Mouse (Mus musculus) lung, adult 18-20 months (tissue): ENCODE measurements at regions not wholly inside any gene's neighbourhood (a gene's known extent, or its start where the extent isn't known, plus 50 kb on each side); places are given as distances from the start of the nearest gene placed in this dataset.
A peak's percentile ranks its signal among the peaks of the same experiment; 100 is the strongest.
"Not testable (repeated sequence)": the region's sequence is repeated elsewhere in the genome, so short reads cannot be mapped to it uniquely, and the experiment has no call there.

Experiments
- DNase-seq, 2 experiments: peaks; one replicate each; pipeline ENCODE4 v3.0.0; 2022; ENCODE audit warnings: mixed read lengths in 2 of 2

GRCm38 (mm10) chr12:74825664-74826063 lies 351.5 kb downstream of the Kcnh5 start:
- DNase-seq: no peak

GRCm38 (mm10) chr12:74824735-74825494 lies 352.2 kb downstream of the Kcnh5 start:
- peak; percentile 4 to 9 for DNase-seq

GRCm38 (mm10) chr12:74816181-74816580 lies 361.0 kb downstream of the Kcnh5 start:
- not testable (repeated sequence) for DNase-seq

GRCm38 (mm10) chr12:74808571-74808970 lies 368.6 kb downstream of the Kcnh5 start:
- DNase-seq: not testable (repeated sequence)

GRCm38 (mm10) chr12:74807926-74808325 lies 369.2 kb downstream of the Kcnh5 start:
- not testable (repeated sequence) for DNase-seq

- no peak for DNase-seq
These were observed 373.2 kb downstream of the Kcnh5 start for GRCm38 (mm10) chr12:74803740-74804512.

- DNase-seq: no peak
These were observed 385.1 kb downstream of the Kcnh5 start for GRCm38 (mm10) chr12:74792036-74792435.

GRCm38 (mm10) chr12:74762284-74762683 lies 414.8 kb downstream of the Kcnh5 start:
- no peak for DNase-seq

GRCm38 (mm10) chr12:74745051-74745450 lies 428.9 kb upstream of the Gm11042 start:
- DNase-seq: no peak

GRCm38 (mm10) chr12:74728866-74729265 lies 412.7 kb upstream of the Gm11042 start:
- no peak for DNase-seq

- no peak for DNase-seq
These were observed 363.0 kb upstream of the Gm11042 start for GRCm38 (mm10) chr12:74679149-74679548.

- DNase-seq: no peak
These were observed 361.6 kb upstream of the Gm11042 start for GRCm38 (mm10) chr12:74677835-74678234.

GRCm38 (mm10) chr12:74658406-74658805 lies 342.2 kb upstream of the Gm11042 start:
- DNase-seq: no peak

- no peak for DNase-seq
These were observed 340.9 kb upstream of the Gm11042 start for GRCm38 (mm10) chr12:74657036-74657648.

GRCm38 (mm10) chr12:74651256-74651655 lies 335.1 kb upstream of the Gm11042 start:
- DNase-seq: no peak

GRCm38 (mm10) chr12:74632827-74633226 lies 316.6 kb upstream of the Gm11042 start:
- DNase-seq: no peak

- no peak for DNase-seq
These were observed 279.0 kb upstream of the Gm11042 start for GRCm38 (mm10) chr12:74595208-74595607.

- DNase-seq: no peak
These were observed 238.4 kb upstream of the Gm11042 start for GRCm38 (mm10) chr12:74554599-74554998.

- DNase-seq: no peak
These were observed 228.0 kb upstream of the Gm11042 start for GRCm38 (mm10) chr12:74544172-74544571.

GRCm38 (mm10) chr12:74534882-74535281 lies 218.7 kb upstream of the Gm11042 start:
- DNase-seq: no peak

GRCm38 (mm10) chr12:74528983-74529566 lies 212.9 kb upstream of the Gm11042 start:
- peak; percentile 5 to 11 for DNase-seq

- no peak for DNase-seq
These were observed 211.0 kb upstream of the Gm11042 start for GRCm38 (mm10) chr12:74527190-74527621.

GRCm38 (mm10) chr12:74523988-74524387 lies 207.8 kb upstream of the Gm11042 start:
- peak in 1 of 2 experiments; percentile 0 for DNase-seq
